Mouse (Mus musculus): ENCODE results near the gene Sfxn1. TPM values are rescaled to one million over a fixed set of nuclear protein-coding genes. Genes with fewer than 3 reads are reported as not detected.

The Sfxn1 gene
- polyA plus RNA-seq, 1 experiment from 2014 or later: 142 TPM

DNA sequence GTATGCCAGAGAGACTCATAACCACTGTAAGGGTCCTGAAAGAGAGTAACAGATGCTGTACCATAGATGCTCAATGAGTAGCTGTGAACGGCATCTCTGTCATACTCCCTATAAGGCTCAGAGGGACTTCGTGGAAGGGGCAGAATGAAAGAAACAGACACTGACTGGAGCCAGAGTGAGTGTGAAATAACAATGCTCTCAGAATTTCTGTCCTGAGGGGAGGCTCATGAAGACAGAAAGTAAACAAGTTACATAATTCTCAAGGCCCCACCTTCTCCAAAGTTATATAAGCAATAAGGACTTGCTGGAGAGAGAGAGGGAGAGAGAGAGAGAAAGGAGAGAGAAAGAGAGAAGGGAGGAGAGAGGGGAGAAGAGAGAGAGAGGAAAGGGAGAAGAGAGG lies 84.2 kb downstream of the Sfxn1 start:
- Histone ChIP-seq H3K27ac (ENCODE audit: low read depth, low read length) (no peak overlapping the region), H3K4me1 (replicated peaks; ENCODE audit: control insufficient read depth, insufficient read depth, low read length) (no peaks in the 10 kb centered on the region), H3K9ac (ENCODE audit: low read depth, low read length) (no peak overlapping the region), H3K9me3 (ENCODE audit: control insufficient read depth, low read length) (no peaks in the 10 kb centered on the region), H3K4me3 (ENCODE audit: low read depth, low read length) (no peak overlapping the region), H3K36me3 (ENCODE audit: control insufficient read depth, insufficient read depth, low read length) (no peaks in the 10 kb centered on the region), H3K4me2 (no peak overlapping the region), H3K27me3 (replicated peaks; ENCODE audit: control insufficient read depth, insufficient read depth, low read length) (no peaks in the 10 kb centered on the region)
- no peak for ATAC-seq (replicated peaks; ENCODE audit: low FRiP score)
- WGBS: 68% methylated on average over 2 of the region's 2 CpGs
- no peak for DNase-seq (ENCODE audit: low spot score)

Other genes starting within 250 kb of the Sfxn1 start
- gene Drd1, start 16.2 kb upstream of the Sfxn1 start, polyA plus RNA-seq (2014; fragmentation: Nextera tagmentation; extraction: Ambion mirVana): not detected in 2 replicates
- 0.21 TPM in 1 of 2 replicates, not detected in the other for gene Hrh2, start 120.3 kb downstream of the Sfxn1 start, polyA plus RNA-seq (2014; fragmentation: Nextera tagmentation; extraction: Ambion mirVana)

All from liver, embryonic 11.5 days (tissue).